Mouse (Mus musculus) mesoderm, embryonic 11.5 days (tissue): ENCODE measurements around the gene Gm3164.
"Not testable (repeated sequence)": the region's sequence is repeated elsewhere in the genome, so short reads cannot be mapped to it uniquely, and the experiment has no call there.

Experiments used
- DNase-seq: peaks from one replicate; pipeline ENCODE4 v3.0.0-alpha.2; 2012; ENCODE audit warnings: low read depth, low spot score

Gene Gm3164

DNA sequence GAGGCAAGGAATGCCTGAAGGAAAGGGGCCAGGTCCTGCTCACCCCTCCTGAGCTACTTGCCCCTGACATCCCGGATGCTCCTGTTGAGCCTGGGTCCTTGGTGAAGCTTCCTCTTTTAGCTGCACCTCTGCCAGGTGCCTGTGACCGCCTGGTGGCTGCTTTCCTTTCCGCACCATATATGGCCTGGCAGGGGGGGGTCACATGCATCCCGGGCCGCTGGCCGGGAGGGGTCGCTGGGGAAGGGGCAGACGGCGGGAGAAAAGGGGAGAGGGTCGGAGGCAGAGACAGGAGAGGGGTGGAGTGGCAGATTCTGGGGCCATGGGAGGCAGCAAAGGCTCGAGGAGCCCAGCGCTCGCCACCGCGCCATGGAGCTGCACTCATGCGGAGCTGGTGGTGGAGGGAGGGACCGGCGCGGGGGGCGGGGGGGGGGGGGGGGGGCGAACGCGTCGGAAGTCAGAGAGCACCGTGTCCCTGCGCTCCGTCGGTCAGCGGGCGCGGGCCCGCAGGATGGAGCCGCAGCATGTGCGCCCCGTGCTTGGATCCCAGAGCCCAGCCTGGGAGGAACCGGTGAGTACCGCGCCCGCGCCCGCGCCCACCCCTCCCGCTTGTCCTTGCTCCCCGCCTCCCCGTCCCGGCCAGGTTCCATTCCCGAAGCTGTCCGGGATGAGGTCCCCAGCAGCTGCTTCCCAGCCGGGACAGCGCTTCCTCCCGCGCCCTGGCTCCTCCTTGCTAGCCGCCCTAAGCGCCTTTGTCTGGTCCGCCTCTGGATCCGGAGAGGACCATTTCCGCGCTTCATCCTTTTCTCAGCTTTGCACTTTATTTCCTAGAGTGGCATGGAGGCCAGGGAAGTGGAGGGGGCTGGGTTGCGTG, at the start of gene Gm3164:
Gm3164 (plus strand) TSS at position 484 of the 871 bp plus-strand sequence.
- peak; percentile 1 for DNase-seq

DNA sequence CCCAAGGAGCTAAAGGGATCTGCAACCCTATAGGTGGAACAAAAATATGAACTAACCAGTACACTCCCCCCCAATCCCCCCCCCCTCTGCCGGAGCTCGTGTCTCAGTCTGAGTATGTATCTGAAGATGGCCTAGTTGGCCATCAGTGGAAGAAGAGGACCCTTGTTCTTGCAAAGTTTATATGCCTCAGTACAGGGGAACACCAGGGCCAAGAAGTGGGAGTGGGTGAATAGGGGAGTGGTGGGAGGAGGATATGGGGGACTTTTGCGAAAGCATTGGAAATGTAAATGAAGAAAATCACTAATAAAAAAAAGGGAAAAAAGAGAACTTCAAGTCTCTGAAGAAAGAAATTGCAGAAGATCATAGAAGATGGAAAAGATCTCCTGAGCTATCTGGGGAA, 46.3 kb upstream of the Gm3164 start:
- DNase-seq = not testable (repeated sequence)

DNA sequence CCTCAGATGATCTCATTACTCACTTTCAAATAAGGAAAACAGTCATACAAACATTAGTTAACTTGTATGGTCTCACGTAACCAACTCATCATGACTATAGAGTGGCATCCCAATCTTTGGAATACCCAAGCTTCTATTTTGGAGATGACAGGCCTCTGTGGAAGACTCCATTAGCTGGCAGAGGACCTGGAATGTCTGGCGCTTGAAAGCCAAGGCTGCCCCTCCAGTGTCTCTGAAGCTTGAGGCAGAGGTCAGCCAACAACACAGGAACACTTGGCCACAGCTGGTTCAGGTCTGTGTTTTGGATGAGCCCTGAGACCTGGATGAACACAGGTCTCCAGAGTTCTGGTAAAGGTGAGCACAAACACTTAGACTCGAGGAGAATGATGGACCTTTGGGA, 45.6 kb upstream of the Gm3164 start:
- DNase-seq = not testable (repeated sequence)

DNA sequence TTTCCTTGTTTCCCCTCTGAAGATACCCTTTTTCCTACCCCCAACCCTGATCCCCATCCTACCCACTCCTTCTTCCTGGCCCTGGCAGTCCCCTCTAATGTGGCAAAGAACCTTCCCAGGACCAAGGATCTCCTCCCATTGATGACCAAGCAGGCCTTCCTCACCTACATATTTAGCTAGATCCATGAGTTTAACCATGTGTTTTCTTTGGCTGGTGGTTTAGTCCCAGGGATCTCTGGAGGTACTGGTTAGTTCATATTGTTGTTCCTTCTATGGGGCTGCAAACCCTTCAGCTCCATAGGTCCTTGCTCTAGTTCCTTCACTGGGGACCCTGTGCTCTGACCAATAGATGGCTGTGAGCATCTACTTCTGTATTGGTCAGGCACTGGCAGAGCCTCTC, 37.4 kb upstream of the Gm3164 start:
- DNase-seq = not testable (repeated sequence)

DNA sequence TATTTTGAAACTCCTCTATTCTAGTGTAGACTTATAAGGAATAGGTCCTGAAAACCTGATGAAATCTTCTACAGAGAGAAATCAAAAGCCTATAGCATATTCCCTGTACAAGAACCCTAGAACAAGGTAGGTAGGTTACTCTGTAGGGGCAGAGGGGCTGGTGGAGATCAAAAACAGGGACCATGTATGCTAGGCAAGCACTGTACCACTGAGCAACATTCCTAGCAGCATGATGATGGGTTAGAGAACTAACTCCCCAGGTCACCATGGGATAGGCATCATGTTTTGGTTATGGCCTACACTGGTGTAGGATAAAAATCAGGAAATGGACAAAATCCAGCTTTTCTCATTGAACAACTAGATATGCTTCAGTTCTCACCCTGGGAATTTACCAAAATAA, 29.6 kb upstream of the Gm3164 start:
- DNase-seq = not testable (repeated sequence)

DNA sequence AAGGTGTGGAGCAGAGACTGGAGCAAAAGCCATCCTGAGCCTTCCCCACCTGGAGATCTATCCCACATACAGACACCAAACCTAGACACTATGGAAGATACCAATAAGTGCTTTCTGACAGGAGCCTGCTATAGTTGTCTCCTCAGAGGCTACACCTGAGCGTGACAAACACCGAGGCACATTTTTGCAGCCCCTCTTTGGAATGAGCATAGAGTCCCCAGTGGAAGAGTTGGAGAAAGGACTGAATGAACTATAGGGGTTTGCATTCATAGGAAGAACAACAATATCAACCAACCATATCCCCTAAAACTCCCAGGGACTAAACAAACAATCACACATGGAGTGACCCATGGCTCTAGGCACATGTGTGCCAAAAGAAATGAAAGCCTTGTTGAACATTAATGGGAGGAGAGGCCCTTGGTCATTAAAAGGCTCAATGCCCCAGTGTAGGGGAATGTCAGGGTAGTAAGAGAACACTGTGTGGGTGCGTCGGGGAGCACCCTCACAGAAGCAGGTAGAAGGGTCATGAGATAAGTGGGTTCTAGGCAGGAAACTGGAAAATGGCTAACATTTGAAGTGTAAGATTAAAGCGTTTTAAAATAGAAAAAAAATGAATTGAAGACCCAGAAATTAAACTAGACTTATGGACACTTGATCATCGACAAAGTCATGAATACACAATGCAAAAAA, 22.3 kb upstream of the Gm3164 start:
- DNase-seq = not testable (repeated sequence)

DNA sequence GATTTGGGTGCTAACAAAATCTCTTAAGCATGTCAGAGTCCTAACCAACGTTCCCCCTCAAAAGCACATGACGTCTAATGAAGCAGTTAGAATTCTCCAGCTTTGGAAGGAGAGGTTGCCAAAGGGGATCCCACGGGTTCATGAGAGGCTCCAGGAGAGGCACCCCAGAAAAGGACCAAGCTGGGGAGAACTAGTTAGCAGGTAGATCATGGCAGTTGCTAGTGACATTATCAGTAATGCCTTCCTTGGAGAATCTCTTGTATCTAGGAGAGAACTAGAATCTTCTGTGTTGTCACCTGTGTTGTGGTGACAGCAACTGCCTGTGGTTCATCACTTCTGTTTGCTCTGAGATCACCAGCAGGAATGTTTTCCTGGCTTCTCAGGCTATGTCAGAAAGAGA, 18.0 kb upstream of the Gm3164 start, which contains the start of gene Gm3159:
Gm3159 (plus strand) TSS at position 301 of the 400 bp plus-strand sequence.
- not testable (repeated sequence) for DNase-seq

DNA sequence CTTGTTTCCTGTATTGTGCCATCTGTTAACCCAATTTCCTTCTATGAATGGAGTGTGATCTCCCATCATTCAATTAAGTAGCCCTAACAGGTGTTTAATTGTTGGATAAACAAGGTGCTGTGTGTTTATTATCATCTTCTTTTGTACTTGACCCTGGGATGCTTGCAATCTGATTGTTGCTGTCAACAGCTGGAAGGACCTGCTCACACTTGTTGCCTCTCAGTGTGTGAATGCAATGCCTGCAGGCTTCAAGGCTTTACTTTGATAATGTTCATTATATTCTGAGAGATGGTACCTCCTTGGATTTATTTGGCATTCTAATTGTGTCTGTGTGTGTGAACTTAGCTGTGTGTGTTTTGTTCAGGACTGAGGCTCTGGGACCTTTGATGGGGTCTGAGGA, 16.6 kb upstream of the Gm3164 start:
- not testable (repeated sequence) for DNase-seq

DNA sequence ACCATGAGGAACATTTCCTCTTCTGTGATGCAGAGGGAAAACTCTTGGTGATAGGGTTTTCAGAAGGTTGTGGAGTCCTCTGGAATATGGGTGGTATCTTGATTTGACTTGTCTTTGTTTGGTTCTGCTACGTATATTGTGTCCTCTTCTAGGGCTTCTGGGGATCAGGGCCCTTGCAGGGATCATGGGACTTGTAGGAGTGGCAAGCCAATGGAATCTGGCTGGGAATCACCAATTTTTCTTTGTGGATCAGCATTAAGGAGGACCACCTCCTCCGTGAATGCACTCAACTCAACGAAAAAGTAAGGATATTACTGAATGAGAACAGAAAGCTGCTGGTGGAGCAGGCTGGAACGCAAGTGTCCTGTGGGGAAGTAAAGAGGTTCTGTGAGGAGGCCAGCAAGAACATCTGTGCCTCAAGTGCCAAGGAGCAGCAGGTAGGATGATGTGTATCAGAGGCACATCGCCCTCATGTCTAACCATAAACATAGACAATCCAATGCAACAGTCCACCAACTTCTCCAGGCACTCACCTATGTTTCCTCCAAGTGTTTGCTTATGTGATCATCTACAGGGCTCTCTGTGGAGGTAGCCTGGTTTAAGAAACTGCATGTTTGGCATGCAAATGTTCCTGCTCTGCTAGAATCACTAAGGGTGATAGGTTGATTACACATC, 15.0 kb upstream of the Gm3164 start:
- not testable (repeated sequence) for DNase-seq

DNA sequence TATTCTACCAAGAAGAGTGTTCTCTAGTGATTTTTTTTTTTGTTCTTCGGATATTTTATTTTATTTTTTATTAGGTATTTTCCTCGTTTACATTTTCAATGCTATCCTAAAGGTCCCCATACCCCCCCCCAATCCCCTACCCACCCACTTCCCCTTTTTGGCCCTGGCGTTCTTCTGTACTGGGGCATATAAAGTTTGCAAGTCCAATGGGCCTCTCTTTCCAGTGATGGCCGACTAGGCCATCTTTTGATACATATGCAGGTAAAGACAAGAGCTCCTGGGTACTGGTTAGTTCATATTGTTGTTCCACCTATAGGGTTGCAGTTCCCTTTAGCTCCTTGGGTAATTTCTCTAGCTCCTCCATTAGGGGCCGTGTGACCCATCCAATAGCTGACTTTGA, 14.0 kb upstream of the Gm3164 start:
- not testable (repeated sequence) for DNase-seq

DNA sequence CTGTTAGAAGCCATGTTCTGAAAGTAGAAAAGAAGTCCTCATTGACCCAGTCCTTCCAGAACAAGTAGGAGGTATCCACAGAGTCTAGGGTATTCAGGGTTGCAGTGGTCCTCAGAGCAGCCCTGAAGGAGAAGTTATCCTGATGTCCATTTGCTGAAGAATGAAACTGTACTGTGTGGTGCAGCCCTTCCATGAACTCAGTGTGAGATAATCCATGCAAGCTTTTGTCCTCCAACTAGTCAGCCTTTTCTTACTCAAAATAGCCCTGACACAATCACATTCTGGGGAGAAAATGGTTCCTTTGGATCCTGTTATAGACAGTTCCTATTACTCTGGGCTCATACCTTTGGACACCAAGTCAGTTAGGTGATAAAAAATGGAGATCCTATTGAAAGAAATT, 11.4 kb upstream of the Gm3164 start:
- DNase-seq = not testable (repeated sequence)

DNA sequence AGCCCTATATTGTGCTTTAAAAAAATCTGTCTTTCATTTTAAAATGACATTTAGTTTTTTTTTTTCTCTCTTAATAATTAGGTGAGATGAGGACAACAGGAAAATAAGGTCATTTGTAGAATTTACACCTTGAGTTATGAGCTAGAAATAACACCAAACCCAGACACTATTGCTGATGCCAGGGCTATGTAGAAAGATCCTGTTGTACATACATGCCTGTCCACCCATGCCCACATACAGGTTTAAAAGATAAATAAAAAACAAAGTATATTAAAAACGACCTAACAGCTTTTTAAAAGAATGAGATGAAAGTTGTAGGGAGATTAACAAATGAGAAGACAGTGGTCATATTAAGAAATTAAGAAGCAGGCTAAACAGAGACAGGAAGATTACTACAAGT, 5.3 kb upstream of the Gm3164 start:
- DNase-seq = not testable (repeated sequence)

DNA sequence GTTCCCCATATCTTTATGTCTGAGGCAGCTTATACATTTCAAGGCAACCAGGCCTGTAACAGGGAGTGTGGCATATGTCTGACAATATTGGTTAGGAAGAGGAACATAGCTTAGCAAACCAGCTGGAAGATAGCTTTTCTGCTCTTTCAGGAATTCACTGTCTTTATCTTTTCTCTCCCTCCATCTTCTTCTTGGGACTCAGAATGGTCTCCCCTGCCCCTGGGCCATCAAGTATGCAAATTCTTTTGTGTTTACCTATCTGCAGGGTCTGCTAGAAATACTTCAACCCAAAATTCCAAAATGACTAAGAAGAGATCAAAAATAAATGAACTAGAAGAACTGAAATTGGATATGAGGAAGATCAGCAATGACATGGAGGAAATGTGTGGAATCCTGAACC, 15.4 kb downstream of the Gm3164 start, which contains the start of gene Gm3173:
Gm3173 (plus strand) TSS at position 301 of the 400 bp plus-strand sequence.
- not testable (repeated sequence) for DNase-seq

DNA sequence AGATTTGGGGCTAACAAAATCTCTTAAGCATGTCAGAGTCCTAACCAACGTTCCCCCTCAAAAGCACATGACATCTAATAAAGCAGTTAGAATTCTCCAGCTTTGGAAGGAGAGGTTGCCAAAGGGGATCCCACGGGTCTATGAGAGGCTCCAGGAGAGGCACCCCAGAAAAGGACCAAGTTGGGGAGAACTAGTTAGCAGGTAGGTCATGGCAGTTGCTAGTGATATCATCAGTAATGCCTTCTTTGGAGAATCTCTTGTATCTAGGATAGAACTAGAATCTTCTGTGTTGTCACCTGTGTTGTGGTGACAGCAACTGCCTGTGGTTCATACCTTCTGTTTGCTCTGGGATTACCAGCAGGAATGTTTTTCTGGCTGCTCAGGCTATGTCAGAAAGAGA, 66.2 kb downstream of the Gm3164 start, which contains the start of gene Gm3182:
Gm3182 (plus strand) TSS at position 301 of the 400 bp plus-strand sequence.
- not testable (repeated sequence) for DNase-seq
